Mouse (Mus musculus): Measurements from ENCODE around the gene Rab3d. TPM values are rescaled to one million over a fixed set of nuclear protein-coding genes. Genes with fewer than 3 reads are reported as not detected.

The Rab3d gene
- total and polyA plus RNA-seq, 2 experiments from 2014 or later: 7.7 to 8.9 TPM

DNA sequence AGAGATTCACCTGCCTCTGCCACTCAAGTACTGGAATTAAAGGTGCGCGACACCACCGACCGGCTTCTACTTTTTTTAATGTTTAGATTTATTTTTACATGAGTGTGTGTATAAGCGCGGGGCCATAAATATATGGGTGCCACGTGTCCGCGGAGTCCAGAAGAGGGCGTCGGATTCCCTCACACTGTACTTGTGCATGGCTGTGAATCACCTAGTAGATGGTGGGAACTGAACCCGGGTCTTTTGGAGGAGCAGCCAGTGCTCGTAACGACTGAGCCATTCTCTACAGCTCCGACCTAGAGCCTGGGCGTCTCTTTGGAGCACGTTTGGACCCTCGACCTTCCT is 37.2 kb upstream of the Rab3d start:
- Histone ChIP-seq H3K4me1 (ENCODE audit: control insufficient read depth, insufficient read depth) (peaks cover 5% of the 10 kb centered on the region; the same call in 1 of the 2 replicates), H3K4me3 (ENCODE audit: low read depth, low read length) (peak overlapping the region; percentile 65), H3K36me3 (replicated peaks; ENCODE audit: control insufficient read depth, insufficient read depth, low read length) (no peaks in the 10 kb centered on the region), H3K9ac (replicated peaks; ENCODE audit: low read depth, low read length) (peak overlapping the region; percentile 69; the same call in 1 of the 2 replicates), H3K4me2 (ENCODE audit: low read depth, low read length) (peak overlapping the region; percentile 71), H3K27ac (ENCODE audit: low read depth) (peak overlapping the region; percentile 41; the same call in 1 of the 2 replicates), H3K27me3 (ENCODE audit: control insufficient read depth, insufficient read depth, low read length) (0 out of 2 replicates have a peak, but pooled peaks cover 4% of the 10 kb centered on the region), H3K9me3 (replicated peaks; ENCODE audit: control insufficient read depth, low read length) (no peaks in the 10 kb centered on the region)
- TF ChIP-seq EP300 (IDR thresholded peaks at IDR 0.05; ENCODE audit: low read depth) (no peak), CTCF (IDR thresholded peaks at IDR 0.05; ENCODE audit: low read depth) (peak; percentile 32; the same call in 1 of the 2 replicates)
- no peak for DNase-seq (ENCODE audit: low spot score)
- peak; percentile 40 for ATAC-seq (ENCODE audit: insufficient read depth, low read depth)
- WGBS: 3% methylated on average over 18 of the region's 18 CpGs

DNA sequence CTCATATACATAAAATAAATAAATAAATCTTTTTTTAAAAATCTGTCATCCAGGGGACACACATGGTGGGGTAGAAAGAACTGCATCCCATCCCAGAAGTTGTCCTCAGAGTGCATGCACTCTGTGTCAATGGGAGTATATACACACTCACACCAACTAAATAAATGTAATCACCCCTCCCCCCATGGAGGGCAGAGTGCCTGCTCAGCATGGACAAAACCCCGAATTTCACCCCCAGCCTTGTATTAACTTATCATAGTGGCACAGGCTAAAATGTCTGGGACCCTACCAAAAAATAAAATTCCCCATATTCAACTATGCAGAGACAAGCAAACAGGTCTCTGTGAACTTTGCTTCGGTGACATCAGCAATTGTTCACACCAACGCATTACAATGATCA is 36.6 kb upstream of the Rab3d start:
- no peak overlapping the region for H3K27ac ChIP-seq (ENCODE audit: low read depth)
- no peak overlapping the region for H3K4me2 ChIP-seq (ENCODE audit: low read depth, low read length)
- no peaks in the 10 kb centered on the region for H3K27me3 ChIP-seq (ENCODE audit: control insufficient read depth, insufficient read depth, low read length)
- H3K4me1 ChIP-seq (ENCODE audit: control insufficient read depth, insufficient read depth): peaks cover 5% of the 10 kb centered on the region; the same call in 1 of the 2 replicates
- WGBS: 90% methylated on average over 3 of the region's 3 CpGs
- H3K4me3 ChIP-seq (ENCODE audit: low read depth, low read length): no peak overlapping the region
- DNase-seq (ENCODE audit: low spot score) (no peak), ATAC-seq (ENCODE audit: insufficient read depth, low read depth) (no peak)
- no peaks in the 10 kb centered on the region for H3K9me3 ChIP-seq (replicated peaks; ENCODE audit: control insufficient read depth, low read length)
- no peaks in the 10 kb centered on the region for H3K36me3 ChIP-seq (replicated peaks; ENCODE audit: control insufficient read depth, insufficient read depth, low read length)
- H3K9ac ChIP-seq (replicated peaks; ENCODE audit: low read depth, low read length): no peak overlapping the region
- TF ChIP-seq EP300 (IDR thresholded peaks at IDR 0.05; ENCODE audit: low read depth) (no peak), CTCF (IDR thresholded peaks at IDR 0.05; ENCODE audit: low read depth) (no peak)

GRCm38 (mm10) chr9:21953600-21953999 is 35.6 kb upstream of the Rab3d start:
- Histone ChIP-seq H3K27me3 (ENCODE audit: control insufficient read depth, insufficient read depth, low read length) (0 out of 2 replicates have a peak, but pooled peaks cover 3% of the 10 kb centered on the region), H3K9me3 (replicated peaks; ENCODE audit: control insufficient read depth, low read length) (no peaks in the 10 kb centered on the region), H3K9ac (replicated peaks; ENCODE audit: low read depth, low read length) (no peak overlapping the region), H3K36me3 (replicated peaks; ENCODE audit: control insufficient read depth, insufficient read depth, low read length) (no peaks in the 10 kb centered on the region), H3K27ac (ENCODE audit: low read depth) (no peak overlapping the region), H3K4me3 (ENCODE audit: low read depth, low read length) (no peak overlapping the region), H3K4me2 (ENCODE audit: low read depth, low read length) (no peak overlapping the region), H3K4me1 (ENCODE audit: control insufficient read depth, insufficient read depth) (peaks cover 5% of the 10 kb centered on the region; the same call in 1 of the 2 replicates)
- no peak for DNase-seq (ENCODE audit: low spot score)
- TF ChIP-seq EP300 (IDR thresholded peaks at IDR 0.05; ENCODE audit: low read depth): no peak
- no peak for TF ChIP-seq CTCF (IDR thresholded peaks at IDR 0.05; ENCODE audit: low read depth)
- ATAC-seq (ENCODE audit: insufficient read depth, low read depth): no peak
- WGBS: 14% methylated on average over 3 of the region's 3 CpGs

GRCm38 (mm10) chr9:21951977-21952376 is 34.0 kb upstream of the Rab3d start:
- TF ChIP-seq EP300 (IDR thresholded peaks at IDR 0.05; ENCODE audit: low read depth) (no peak), CTCF (IDR thresholded peaks at IDR 0.05; ENCODE audit: low read depth) (no peak)
- no peak for ATAC-seq (ENCODE audit: insufficient read depth, low read depth)

DNA sequence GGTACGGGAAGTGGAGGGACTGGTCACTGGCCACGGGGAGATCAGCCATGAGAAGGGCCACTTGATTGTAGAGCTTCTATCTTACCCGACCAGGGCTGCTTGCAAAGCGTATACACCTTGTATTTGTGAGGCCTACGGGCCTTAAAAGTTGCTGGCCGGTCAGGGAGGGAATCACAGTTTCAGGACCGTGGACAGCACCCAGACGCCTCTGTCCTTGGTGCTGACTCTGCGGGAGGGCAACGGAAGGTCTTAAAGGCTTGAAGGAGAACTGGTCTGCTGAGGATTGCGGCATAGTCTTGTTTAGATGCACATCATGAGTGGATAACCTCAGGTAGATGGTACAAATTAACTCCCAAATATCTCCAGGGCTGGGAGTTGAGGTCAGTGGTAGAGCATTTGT is 32.3 kb upstream of the Rab3d start:
- no peak overlapping the region for H3K27ac ChIP-seq (ENCODE audit: low read depth)
- H3K4me3 ChIP-seq (ENCODE audit: low read depth, low read length): no peak overlapping the region
- no peak for ATAC-seq (ENCODE audit: insufficient read depth, low read depth)
- H3K27me3 ChIP-seq (ENCODE audit: control insufficient read depth, insufficient read depth, low read length): peaks cover 8% of the 10 kb centered on the region; the same call in 1 of the 2 replicates
- H3K9ac ChIP-seq (replicated peaks; ENCODE audit: low read depth, low read length): no peak overlapping the region
- no peaks in the 10 kb centered on the region for H3K4me1 ChIP-seq (ENCODE audit: control insufficient read depth, insufficient read depth)
- TF ChIP-seq EP300 (IDR thresholded peaks at IDR 0.05; ENCODE audit: low read depth) (no peak), CTCF (IDR thresholded peaks at IDR 0.05; ENCODE audit: low read depth) (no peak)
- H3K9me3 ChIP-seq (replicated peaks; ENCODE audit: control insufficient read depth, low read length): no peaks in the 10 kb centered on the region
- no peaks in the 10 kb centered on the region for H3K36me3 ChIP-seq (replicated peaks; ENCODE audit: control insufficient read depth, insufficient read depth, low read length)
- peak; percentile 17 for DNase-seq (ENCODE audit: low spot score)
- WGBS: 17% methylated on average over 11 of the region's 11 CpGs
- H3K4me2 ChIP-seq (ENCODE audit: low read depth, low read length): no peak overlapping the region

More at GRCm38 (mm10) chr9:21951977-21952376, 34.0 kb upstream of the Rab3d start:
- no peak overlapping the region for H3K27ac ChIP-seq (ENCODE audit: low read depth)
- H3K36me3 ChIP-seq (replicated peaks; ENCODE audit: control insufficient read depth, insufficient read depth, low read length): no peaks in the 10 kb centered on the region
- no peak overlapping the region for H3K9ac ChIP-seq (replicated peaks; ENCODE audit: low read depth, low read length)
- WGBS: 77% methylated on average over 3 of the region's 3 CpGs
- H3K27me3 ChIP-seq (ENCODE audit: control insufficient read depth, insufficient read depth, low read length): peaks cover 8% of the 10 kb centered on the region; the same call in 1 of the 2 replicates
- no peak for DNase-seq (ENCODE audit: low spot score)
- H3K4me1 ChIP-seq (ENCODE audit: control insufficient read depth, insufficient read depth): peaks cover 5% of the 10 kb centered on the region; the same call in 1 of the 2 replicates
- H3K4me2 ChIP-seq (ENCODE audit: low read depth, low read length): no peak overlapping the region
- H3K9me3 ChIP-seq (replicated peaks; ENCODE audit: control insufficient read depth, low read length): no peaks in the 10 kb centered on the region
- no peak overlapping the region for H3K4me3 ChIP-seq (ENCODE audit: low read depth, low read length)

DNA sequence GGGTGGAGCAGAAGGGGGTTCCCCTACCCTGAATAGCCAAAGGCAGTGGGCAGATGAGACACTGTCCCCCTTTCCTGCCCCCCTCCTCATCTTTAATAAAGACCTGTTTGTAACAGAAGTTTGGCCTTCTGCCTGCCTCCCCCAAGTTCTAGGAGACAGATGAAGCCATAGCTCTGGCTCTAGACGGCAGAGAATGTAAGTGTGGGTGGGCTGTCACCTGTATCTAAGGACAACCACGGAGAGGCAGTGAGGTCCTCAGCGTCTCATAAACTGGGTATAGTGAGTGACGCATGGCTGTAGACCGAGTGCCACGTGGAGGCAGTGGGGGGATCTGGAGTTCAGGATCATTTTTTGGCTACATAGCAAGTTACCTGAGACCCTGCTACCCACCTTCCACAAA is 30.8 kb upstream of the Rab3d start:
- no peak overlapping the region for H3K4me2 ChIP-seq (ENCODE audit: low read depth, low read length)
- H3K9me3 ChIP-seq (replicated peaks; ENCODE audit: control insufficient read depth, low read length): no peaks in the 10 kb centered on the region
- H3K27me3 ChIP-seq (ENCODE audit: control insufficient read depth, insufficient read depth, low read length): peaks cover 11% of the 10 kb centered on the region; the same call in 1 of the 2 replicates
- no peak overlapping the region for H3K9ac ChIP-seq (replicated peaks; ENCODE audit: low read depth, low read length)
- no peak for ATAC-seq (ENCODE audit: insufficient read depth, low read depth)
- 63% methylated on average over 6 of the region's 6 CpGs for WGBS
- H3K27ac ChIP-seq (ENCODE audit: low read depth): no peak overlapping the region
- TF ChIP-seq EP300 (IDR thresholded peaks at IDR 0.05; ENCODE audit: low read depth) (no peak), CTCF (IDR thresholded peaks at IDR 0.05; ENCODE audit: low read depth) (no peak)
- no peak overlapping the region for H3K4me3 ChIP-seq (ENCODE audit: low read depth, low read length)
- no peaks in the 10 kb centered on the region for H3K36me3 ChIP-seq (replicated peaks; ENCODE audit: control insufficient read depth, insufficient read depth, low read length)
- H3K4me1 ChIP-seq (ENCODE audit: control insufficient read depth, insufficient read depth): no peaks in the 10 kb centered on the region
- DNase-seq (ENCODE audit: low spot score): no peak
